Mouse (Mus musculus) midbrain, postnatal 0 days (tissue): Measurements from ENCODE around the gene Larp4. TPM values are rescaled to one million over a fixed set of nuclear protein-coding genes. Genes with fewer than 3 reads are reported as not detected.

Experiments used
- ATAC-seq: fragments of 200-750 bp; cut with Nextera tagmentation; 2 replicates; pipeline ENCODE4 v1.8.0; 2017; ENCODE audit warnings: moderate number of reproducible peaks, mild to moderate bottlenecking, moderate TSS enrichment, moderate library complexity; ENCODE audit not compliant: low FRiP score
- DNase-seq: peaks from one replicate; pipeline ENCODE4 v3.0.0-alpha.2; 2015; ENCODE audit warnings: low spot score
- H3K27ac ChIP-seq: fragments of 300-500 bp; sonication (generic); 2 replicates; pipeline ENCODE4 v1.5.1; 2014; ENCODE audit warnings: low read depth, mild to moderate bottlenecking, low read length, mixed read lengths
- H3K27me3 ChIP-seq: fragments of 300-500 bp; sonication (generic); 2 replicates; pipeline ENCODE4 v1.6.1; 2014; ENCODE audit warnings: low read length, control low read depth, mixed read lengths; ENCODE audit not compliant: insufficient read depth
- H3K36me3 ChIP-seq: fragments of 300-500 bp; sonication (generic); 2 replicates; pipeline ENCODE4 v1.6.1; 2014; ENCODE audit warnings: low read length, control low read depth, mixed read lengths; ENCODE audit not compliant: insufficient read depth
- H3K4me1 ChIP-seq: fragments of 300-500 bp; sonication (generic); 2 replicates; pipeline ENCODE4 v1.6.1; 2014; ENCODE audit warnings: mild to moderate bottlenecking, control low read depth, antibody characterized with exemption, low read length, mixed read lengths; ENCODE audit not compliant: insufficient read depth
- H3K4me2 ChIP-seq: fragments of 300-500 bp; sonication (generic); 2 replicates; pipeline ENCODE4 v1.6.1; 2014; ENCODE audit warnings: low read depth, mild to moderate bottlenecking, low read length, mixed read lengths; ENCODE audit not compliant: poor library complexity, severe bottlenecking
- H3K4me3 ChIP-seq: fragments of 300-500 bp; sonication (generic); 2 replicates; pipeline ENCODE4 v1.5.1; 2014; ENCODE audit warnings: low read depth, mild to moderate bottlenecking, low read length, moderate library complexity
- H3K9ac ChIP-seq: fragments of 300-500 bp; sonication (generic); replicated peaks from 2 replicates; pipeline ENCODE4 v1.6.1; 2014; ENCODE audit warnings: mild to moderate bottlenecking, low read length, moderate library complexity, mixed read lengths; ENCODE audit not compliant: poor library complexity, severe bottlenecking
- H3K9me3 ChIP-seq: fragments of 300-500 bp; sonication (generic); 2 replicates; pipeline ENCODE4 v1.6.1; 2016; ENCODE audit warnings: low read length, control low read depth
- CTCF ChIP-seq: IDR thresholded peaks from 2 replicates; pipeline ENCODE4 v1.5.1; 2016; ENCODE audit warnings: antibody characterized with exemption, mild to moderate bottlenecking
- WGBS: fragments of 180-500 bp; shearing (Covaris S2); extraction: QIAGEN DNeasy Blood & Tissue Kit; methylation state at CpG from one replicate; pipeline ENCODE4 v1.1.7; 2014; 5-methylcytosine and 5-hydroxymethylcytosine counted together
- polyA plus RNA-seq: library from polyadenylated mRNA; unstranded; fragments of >200 nt; fragmentation: Nextera tagmentation; extraction: Ambion mirVana; gene quantifications from 2 replicates; pipeline ENCODE4 v1.2.1, GENCODE M21; 2015
- total RNA-seq: library from RNA; depleted of rRNA; stranded (reverse); fragments of >200 nt; gene quantifications from 2 replicates; pipeline ENCODE4 v1.2.3, GENCODE M21; 2014

The Larp4 gene
- total and polyA plus RNA-seq, 2 experiments from 2014 or later: 19.6 to 73.5 TPM

DNA sequence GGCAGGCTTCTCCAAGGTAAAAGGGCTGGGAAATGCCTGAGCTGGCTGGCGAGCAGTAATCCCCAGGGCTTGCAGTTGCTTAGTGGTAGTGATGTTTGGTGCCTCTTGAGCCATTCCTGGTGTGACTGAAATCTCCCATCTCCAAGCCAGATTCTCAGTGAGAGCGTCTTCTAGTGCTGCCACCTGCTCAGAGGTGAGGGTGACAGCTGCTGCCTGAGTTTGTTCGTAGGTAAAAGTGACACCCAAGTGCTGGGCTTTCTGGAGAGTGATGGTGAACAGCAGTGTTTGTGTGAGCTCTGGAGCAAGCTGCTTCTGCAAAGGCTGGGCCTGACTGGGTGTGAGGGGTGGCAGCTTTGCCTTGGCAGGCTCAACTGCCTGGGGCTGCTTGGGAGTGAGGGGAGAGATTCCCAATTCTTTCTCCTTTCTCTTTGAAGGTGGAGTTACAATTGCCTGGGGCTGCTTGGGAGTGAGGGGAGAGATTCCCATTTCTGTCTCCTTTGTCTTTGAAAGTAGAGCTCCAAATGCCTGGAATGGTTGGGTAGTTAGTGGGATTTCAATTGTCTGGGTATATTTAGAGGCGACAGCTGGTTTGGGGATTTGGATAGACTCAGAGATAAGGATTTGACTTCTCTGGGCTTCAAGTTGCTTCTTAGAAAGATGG is 28.8 kb upstream of the Larp4 start:
- ATAC-seq: no peak
- TF ChIP-seq CTCF: no peak
- no peak for DNase-seq
- WGBS: 62% methylated on average over 4 of the region's 4 CpGs
- Histone ChIP-seq H3K36me3 (no peaks in the 10 kb centered on the region), H3K27me3 (no peaks in the 10 kb centered on the region), H3K9ac (no peak overlapping the region), H3K27ac (no peak overlapping the region), H3K4me1 (no peaks in the 10 kb centered on the region), H3K4me3 (no peak overlapping the region), H3K9me3 (no peaks in the 10 kb centered on the region), H3K4me2 (no peak overlapping the region)

DNA sequence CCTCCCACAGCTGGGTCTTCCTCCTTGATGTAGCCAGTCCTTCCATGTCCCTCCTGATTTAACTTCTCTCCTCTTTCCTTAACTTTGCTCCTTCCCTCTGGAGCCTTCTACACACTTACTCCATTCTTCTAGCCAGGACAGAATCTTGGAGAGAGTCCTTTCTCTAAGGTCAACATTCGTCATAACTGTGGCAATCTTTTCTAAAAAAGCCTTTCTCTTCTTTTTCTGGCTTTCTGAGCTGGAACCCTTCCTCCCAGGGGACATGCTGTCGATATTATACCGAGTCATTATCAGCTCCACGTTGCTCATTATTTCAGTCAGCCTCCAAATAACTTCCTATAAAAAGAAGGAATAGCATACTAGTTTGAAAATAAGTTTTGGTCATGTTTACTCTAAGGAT is 14.5 kb upstream of the Larp4 start:
- no peak for TF ChIP-seq CTCF
- no peaks in the 10 kb centered on the region for H3K36me3 ChIP-seq
- H3K4me3 ChIP-seq: no peak overlapping the region
- no peak overlapping the region for H3K4me2 ChIP-seq
- no peak overlapping the region for H3K27ac ChIP-seq
- no peaks in the 10 kb centered on the region for H3K27me3 ChIP-seq
- no peak for ATAC-seq
- no peak overlapping the region for H3K9ac ChIP-seq
- no peaks in the 10 kb centered on the region for H3K9me3 ChIP-seq
- DNase-seq: no peak
- no peaks in the 10 kb centered on the region for H3K4me1 ChIP-seq
- 74% methylated on average over 4 of the region's 4 CpGs for WGBS

DNA sequence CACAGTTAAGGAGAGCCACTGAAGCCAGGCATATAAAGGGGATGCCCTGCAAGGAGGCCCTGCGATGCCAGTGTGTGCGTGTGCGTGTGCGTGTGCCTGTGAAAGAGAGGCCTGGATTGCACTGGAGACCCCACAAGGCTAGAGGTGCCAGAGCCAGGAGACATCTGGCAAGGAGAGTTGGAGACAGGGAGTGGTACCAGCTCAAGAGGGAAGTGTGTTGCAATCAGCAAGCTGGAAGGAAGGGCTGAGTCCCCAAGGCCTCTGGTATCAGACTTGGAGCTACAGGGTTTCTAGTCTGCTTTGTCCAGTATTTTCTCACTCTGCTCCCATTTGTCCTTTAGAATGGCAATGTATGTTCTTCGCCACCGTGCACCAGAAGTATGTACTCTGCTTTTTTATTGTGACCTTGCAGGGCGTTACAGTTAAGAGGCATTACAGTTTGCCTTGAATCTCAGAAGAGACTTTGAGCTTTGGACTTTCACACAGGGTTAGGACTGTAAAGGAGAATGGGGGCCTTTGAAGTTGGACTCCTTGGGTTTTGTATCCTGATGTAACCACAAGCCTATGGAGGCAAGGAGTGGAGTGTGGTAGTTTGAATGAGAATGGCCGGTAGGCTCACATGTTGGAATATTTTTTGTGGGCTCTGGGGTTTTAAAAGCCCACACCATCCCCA is 4.6 kb upstream of the Larp4 start:
- Histone ChIP-seq H3K27ac (no peak overlapping the region), H3K27me3 (no peaks in the 10 kb centered on the region), H3K4me1 (no peaks in the 10 kb centered on the region), H3K9ac (no peak overlapping the region), H3K9me3 (no peaks in the 10 kb centered on the region), H3K4me3 (no peak overlapping the region), H3K4me2 (no peak overlapping the region), H3K36me3 (no peaks in the 10 kb centered on the region)
- no peak for TF ChIP-seq CTCF
- DNase-seq (no peak), ATAC-seq (no peak)
- 88% methylated on average over 8 of the region's 8 CpGs for WGBS

DNA sequence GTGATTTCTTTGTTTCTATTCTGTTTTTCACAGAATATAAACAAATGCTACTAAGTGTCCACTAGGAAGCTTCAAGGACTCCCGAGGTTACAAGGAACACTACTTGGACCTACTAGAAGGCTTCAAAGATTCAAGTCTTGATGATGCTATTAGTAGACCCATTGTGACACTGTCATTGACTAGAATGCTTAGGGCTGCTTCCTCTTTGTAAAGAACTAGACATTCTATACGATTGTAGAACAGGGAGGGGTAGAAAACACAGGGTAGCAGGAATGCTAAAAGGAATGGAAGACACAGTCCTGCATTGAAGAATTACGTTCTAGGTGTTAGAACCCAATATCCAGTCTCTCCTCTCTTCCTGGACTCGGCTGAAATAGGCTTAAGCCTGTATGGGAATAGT is 2.9 kb upstream of the Larp4 start, which contains the start of gene Fam186a:
Gene Fam186a, minus strand, starts transcription at position 101 of the 400 bp plus-strand sequence.
- no peak within 1 kb of the TSS for H3K4me3 ChIP-seq
- H3K27me3 ChIP-seq: no peaks in the 10 kb centered on the region
- H3K27ac ChIP-seq: no peak within 1 kb of the TSS
- no peaks in the 10 kb centered on the region for H3K36me3 ChIP-seq
- no peak within 1 kb of the TSS for H3K4me2 ChIP-seq
- 75% methylated on average over 4 of the region's 4 CpGs for WGBS
- H3K9me3 ChIP-seq: no peaks in the 10 kb centered on the region
- no peaks in the 10 kb centered on the region for H3K4me1 ChIP-seq
- TF ChIP-seq CTCF: no peak
- ATAC-seq: no peak
- no peak for DNase-seq
- H3K9ac ChIP-seq: no peak within 1 kb of the TSS

DNA sequence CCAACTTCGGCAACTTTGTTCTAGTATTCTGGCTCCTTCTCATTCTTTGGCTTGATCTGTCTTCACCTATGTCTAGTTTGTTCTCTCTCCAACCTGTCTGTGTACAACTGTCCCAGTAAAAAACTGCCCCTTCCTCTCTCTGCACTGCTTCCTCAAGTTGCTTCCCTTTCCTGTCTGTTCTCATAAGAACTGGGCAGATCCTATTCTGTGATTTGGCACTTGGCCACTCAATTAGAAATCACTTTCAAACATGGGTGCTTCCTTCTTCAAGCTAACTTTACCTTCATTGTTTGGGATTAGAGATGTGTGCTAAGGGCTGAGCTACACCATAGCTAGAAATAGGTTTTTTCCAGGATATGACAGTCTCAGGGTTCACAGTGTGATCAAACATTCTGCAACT is 741 bp downstream of the Larp4 start:
- ATAC-seq: no peak
- DNase-seq: no peak
- Histone ChIP-seq H3K27me3 (no peaks in the 10 kb centered on the region), H3K4me3 (no peak overlapping the region), H3K36me3 (no peaks in the 10 kb centered on the region), H3K9me3 (no peaks in the 10 kb centered on the region), H3K4me2 (no peak overlapping the region), H3K9ac (no peak overlapping the region), H3K27ac (no peak overlapping the region), H3K4me1 (no peaks in the 10 kb centered on the region)
- 79% methylated on average over 1 of the region's 1 CpGs for WGBS
- no peak for TF ChIP-seq CTCF

DNA sequence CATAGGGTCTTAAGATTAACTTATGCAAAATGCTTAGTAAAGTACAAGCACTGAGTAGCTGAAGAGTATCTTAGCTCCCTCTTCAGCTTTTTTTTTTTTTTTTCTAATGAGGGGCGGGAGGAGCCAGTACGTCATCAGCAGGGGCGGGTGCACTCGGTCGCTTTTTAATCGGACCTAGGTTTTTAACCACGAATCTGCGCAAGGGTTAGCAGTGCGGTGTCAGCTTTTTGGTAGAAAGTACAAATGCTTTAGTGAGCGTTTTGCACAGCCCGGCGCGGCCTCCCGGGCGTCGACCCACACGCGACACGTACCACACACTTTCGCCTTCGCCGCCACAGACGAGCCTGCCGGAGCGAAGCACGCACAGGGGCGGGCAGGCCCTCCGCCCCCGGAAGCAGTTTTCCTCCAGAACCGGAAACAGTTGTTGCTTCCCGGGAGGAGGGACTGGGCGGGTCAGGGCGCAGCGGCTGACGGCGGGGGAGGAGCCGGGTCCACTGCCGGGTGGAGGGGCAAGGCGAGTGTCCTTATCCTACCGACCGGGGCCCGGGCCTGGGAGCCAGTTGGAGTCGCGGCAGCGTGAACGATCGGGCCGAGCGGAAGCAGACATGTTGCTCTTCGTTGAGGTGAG is 2.6 kb downstream of the Larp4 start:
- peak overlapping the region; percentile 63 for H3K4me2 ChIP-seq
- WGBS: under 1% methylated on average over 50 of the region's 50 CpGs
- ATAC-seq: peak; percentile 98
- no peaks in the 10 kb centered on the region for H3K27me3 ChIP-seq
- peak overlapping the region; percentile 94 for H3K27ac ChIP-seq
- no peak for TF ChIP-seq CTCF
- H3K4me3 ChIP-seq: peak overlapping the region; percentile 98
- no peaks in the 10 kb centered on the region for H3K4me1 ChIP-seq
- H3K9ac ChIP-seq: peak overlapping the region; percentile 87
- no peaks in the 10 kb centered on the region for H3K36me3 ChIP-seq
- H3K9me3 ChIP-seq: no peaks in the 10 kb centered on the region
- peak; percentile 96 for DNase-seq
